8 mouse cellular contexts compared by ENCODE assay signal in genomic region chr5:30588301-30588968, GRCm38 (mm10). TPM values are rescaled to one million over a fixed set of nuclear protein-coding genes. Genes with fewer than 3 reads are reported as not detected.
DNase-seq lines count a peak whose midpoint lies in the region; ATAC-seq lines count a peak whose summit lies in the region.

No protein-coding gene starts in this region.

- H3K4me2 ChIP-seq in embryonic facial prominence, embryonic 15.5 days (replicated peaks), result peak overlapping the region; percentile 93
- peak overlapping the region; percentile 71 for H3K4me2 ChIP-seq in intestine, embryonic 14.5 days (ENCODE audit: low read length)
- peak overlapping the region; percentile 80 for H3K4me2 ChIP-seq in lung, embryonic 15.5 days

- H3K9ac ChIP-seq in embryonic facial prominence, embryonic 15.5 days, result 0 out of 2 replicates have a peak overlapping the region, but pooled peaks have one; percentile 7
- peak overlapping the region; percentile 59 for H3K9ac ChIP-seq in intestine, embryonic 14.5 days (ENCODE audit: low read length)
- peak overlapping the region; percentile 47 for H3K9ac ChIP-seq in lung, embryonic 15.5 days

- H3K9me3 ChIP-seq in embryonic facial prominence, embryonic 15.5 days (replicated peaks), result no peaks in the 10 kb centered on the region
- H3K9me3 ChIP-seq in intestine, embryonic 14.5 days (ENCODE audit: control insufficient read depth, low read length), result no peaks in the 10 kb centered on the region
- H3K9me3 ChIP-seq in lung, embryonic 15.5 days, result no peaks in the 10 kb centered on the region

- no peak overlapping the region for H3K27ac ChIP-seq in embryonic facial prominence, embryonic 15.5 days (replicated peaks)
- H3K27ac ChIP-seq in intestine, embryonic 14.5 days (ENCODE audit: low read depth), result peak overlapping the region; percentile 63
- peak overlapping the region; percentile 75 for H3K27ac ChIP-seq in lung, embryonic 15.5 days

- WGBS in embryonic facial prominence, embryonic 15.5 days, result under 1% methylated on average over 59 of the region's 70 CpGs
- under 1% methylated on average over 67 of the region's 70 CpGs for WGBS in intestine, embryonic 14.5 days
- WGBS in lung, embryonic 15.5 days, result 0% methylated on average over 48 of the region's 70 CpGs

- H3K27me3 ChIP-seq in embryonic facial prominence, embryonic 15.5 days, result peaks cover 60% of the 10 kb centered on the region
- peaks cover 22% of the 10 kb centered on the region for H3K27me3 ChIP-seq in intestine, embryonic 14.5 days (replicated peaks; ENCODE audit: control insufficient read depth, insufficient read depth, low read length)
- peaks cover 46% of the 10 kb centered on the region for H3K27me3 ChIP-seq in lung, embryonic 15.5 days

- H3K4me1 ChIP-seq in embryonic facial prominence, embryonic 15.5 days, result peaks cover 14% of the 10 kb centered on the region
- peaks cover 37% of the 10 kb centered on the region for H3K4me1 ChIP-seq in intestine, embryonic 14.5 days (replicated peaks; ENCODE audit: control insufficient read depth, insufficient read depth, low read length)
- peaks cover 59% of the 10 kb centered on the region for H3K4me1 ChIP-seq in lung, embryonic 15.5 days

- DNase-seq in kidney, adult 11 months, result peak; percentile 9
- DNase-seq in kidney, postnatal 25 days, result no peak
- DNase-seq in adipocyte (ENCODE audit: low spot score), result peak; percentile 47
- peak; percentile 69 for DNase-seq in intestine, embryonic 14.5 days (ENCODE audit: low spot score)
- DNase-seq in right cerebral cortex, postnatal 4 days, result peak; percentile 58
- no peak for DNase-seq in T-cell, adult 2 months (ENCODE audit: low spot score)

- H3K36me3 ChIP-seq in embryonic facial prominence, embryonic 15.5 days, result no peaks in the 10 kb centered on the region
- H3K36me3 ChIP-seq in intestine, embryonic 14.5 days (ENCODE audit: control insufficient read depth, insufficient read depth, low read length), result no peaks in the 10 kb centered on the region
- H3K36me3 ChIP-seq in lung, embryonic 15.5 days, result no peaks in the 10 kb centered on the region

- ATAC-seq in embryonic facial prominence, embryonic 15.5 days (ENCODE audit: insufficient number of reproducible peaks, low FRiP score, low TSS enrichment, low read depth), result 0 out of 2 replicates have a peak, but pooled peaks have one; percentile 40
- peak; percentile 53; the same call in 1 of the 2 replicates for ATAC-seq in intestine, embryonic 14.5 days (replicated peaks; ENCODE audit: low FRiP score, low TSS enrichment, low read depth)
- ATAC-seq in lung, embryonic 15.5 days (ENCODE audit: borderline replicate concordance, extremely low read depth, low FRiP score, low TSS enrichment), result peak; percentile 29

- peak overlapping the region; percentile 42 for H3K4me3 ChIP-seq in embryonic facial prominence, embryonic 15.5 days (replicated peaks)
- H3K4me3 ChIP-seq in intestine, embryonic 14.5 days (ENCODE audit: low read depth, low read length), result peak overlapping the region; percentile 64
- peak overlapping the region; percentile 51 for H3K4me3 ChIP-seq in lung, embryonic 15.5 days

RNA-seq across cellular contexts. Expression of gene Kcnk3, which starts 0.5 kb away (rescaled TPM):
- polyA plus RNA-seq in embryonic facial prominence, embryonic 15.5 days (2015; fragmentation: Nextera tagmentation; extraction: Ambion mirVana), result 0.70 and 1.3 TPM in 2 replicates
- polyA plus RNA-seq in intestine, embryonic 14.5 days (2014; fragmentation: Nextera tagmentation; extraction: Ambion mirVana), result 36.0 and 39.7 TPM in 2 replicates
- polyA plus RNA-seq in lung, embryonic 15.5 days (2015; fragmentation: Nextera tagmentation; extraction: Ambion mirVana), result 21.5 and 23.1 TPM in 2 replicates

RNA-seq across cellular contexts. Expression of gene Cib4, which starts 42.8 kb away (rescaled TPM):
- 0.29 TPM in 1 of 2 replicates, not detected in the other for polyA plus RNA-seq in embryonic facial prominence, embryonic 15.5 days (2015; fragmentation: Nextera tagmentation; extraction: Ambion mirVana)
- not detected in 2 replicates for polyA plus RNA-seq in intestine, embryonic 14.5 days (2014; fragmentation: Nextera tagmentation; extraction: Ambion mirVana)
- 0.26 TPM in 1 of 2 replicates, not detected in the other for polyA plus RNA-seq in lung, embryonic 15.5 days (2015; fragmentation: Nextera tagmentation; extraction: Ambion mirVana)

RNA-seq across cellular contexts. Expression of gene Slc35f6, which starts 59.3 kb away (rescaled TPM):
- 30.2 and 30.3 TPM in 2 replicates for polyA plus RNA-seq in embryonic facial prominence, embryonic 15.5 days (2015; fragmentation: Nextera tagmentation; extraction: Ambion mirVana)
- 32.5 and 35.2 TPM in 2 replicates for polyA plus RNA-seq in intestine, embryonic 14.5 days (2014; fragmentation: Nextera tagmentation; extraction: Ambion mirVana)
- polyA plus RNA-seq in lung, embryonic 15.5 days (2015; fragmentation: Nextera tagmentation; extraction: Ambion mirVana), result 26.1 and 28.6 TPM in 2 replicates

Comparison
In these comparisons a context has a peak if more than half of its experiments do, and no peak if none do; other contexts are left out.
1. DNase-seq: peak in kidney, adult 11 months (single experiment), adipocyte (single experiment), intestine, embryonic 14.5 days (single experiment) and right cerebral cortex, postnatal 4 days (single experiment); none in kidney, postnatal 25 days (0 of 2) and T-cell, adult 2 months (single experiment).
2. H3K9ac ChIP-seq: peak in every context shown above with its lines; median percentile 59 in intestine, embryonic 14.5 days; 47 in lung, embryonic 15.5 days; 7 in embryonic facial prominence, embryonic 15.5 days.
3. Peak in every context shown above with its lines, with median percentiles within 50 percentile points of each other: ATAC-seq, H3K4me2 ChIP-seq and H3K4me3 ChIP-seq.